Comparison of ENCODE assay signal across 7 mouse cellular contexts in the genomic region with DNA sequence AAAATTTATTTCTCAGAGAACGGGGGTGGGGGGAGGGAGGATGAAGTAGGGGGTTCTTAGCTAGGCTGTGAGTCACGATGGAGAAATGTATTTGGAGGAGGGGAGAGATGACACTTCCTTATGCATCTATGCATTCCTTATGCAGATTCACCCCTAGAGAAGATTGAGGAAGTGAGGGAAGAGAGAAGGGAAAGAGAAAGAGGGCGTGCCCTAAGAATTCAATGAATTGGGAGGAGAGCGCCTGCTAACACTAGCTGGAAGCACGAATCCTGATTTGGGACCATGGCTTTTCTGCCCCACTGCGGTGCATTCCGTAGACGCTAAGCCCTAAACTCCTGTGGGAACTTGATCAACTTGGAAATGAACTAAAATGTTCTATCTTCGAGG. TPM values are rescaled to one million over a fixed set of nuclear protein-coding genes. Genes with fewer than 3 reads are reported as not detected.
A peak's percentile ranks its signal among the peaks of the same experiment; 100 is the strongest.
DNase-seq lines count a peak whose midpoint lies in the region; ATAC-seq and TF ChIP-seq lines count a peak whose summit lies in the region.

No protein-coding gene starts in this region.

- TF ChIP-seq CTCF in testis, adult 2 months (IDR thresholded peaks at IDR 0.05; ENCODE audit: control insufficient read depth, insufficient read depth, insufficient replicate concordance, low read depth, low read length): no peak
- no peak for TF ChIP-seq CTCF in liver, postnatal 0 days (IDR thresholded peaks at IDR 0.05; ENCODE audit: low read depth)

- no peaks in the 10 kb centered on the region for H3K27me3 ChIP-seq in testis, adult 2 months (ENCODE audit: control insufficient read depth, insufficient read depth, low read length)
- peaks cover 31% of the 10 kb centered on the region for H3K27me3 ChIP-seq in hindbrain, embryonic 10.5 days (ENCODE audit: insufficient read depth, poor library complexity, severe bottlenecking)
- peaks cover 11% of the 10 kb centered on the region for H3K27me3 ChIP-seq in liver, postnatal 0 days (ENCODE audit: insufficient read depth, low read length)

- peak overlapping the region; percentile 77 for H3K4me2 ChIP-seq in liver, postnatal 0 days (ENCODE audit: low read depth, low read length)

- no peaks in the 10 kb centered on the region for H3K9me3 ChIP-seq in hindbrain, embryonic 10.5 days
- no peaks in the 10 kb centered on the region for H3K9me3 ChIP-seq in liver, postnatal 0 days (ENCODE audit: low read length)

- H3K36me3 ChIP-seq in testis, adult 2 months (ENCODE audit: control insufficient read depth, insufficient read depth, low read length): no peaks in the 10 kb centered on the region
- H3K36me3 ChIP-seq in hindbrain, embryonic 10.5 days: no peaks in the 10 kb centered on the region
- H3K36me3 ChIP-seq in liver, postnatal 0 days (replicated peaks; ENCODE audit: insufficient read depth, low read length): no peaks in the 10 kb centered on the region

- no peak overlapping the region for H3K27ac ChIP-seq in testis, adult 2 months (ENCODE audit: control insufficient read depth, insufficient read depth, low read depth, low read length)
- peak overlapping the region; percentile 60; the same call in 1 of the 2 replicates for H3K27ac ChIP-seq in hindbrain, embryonic 10.5 days
- H3K27ac ChIP-seq in liver, postnatal 0 days (ENCODE audit: low read depth): no peak overlapping the region

- H3K4me3 ChIP-seq in testis, adult 2 months (ENCODE audit: control insufficient read depth, low read depth, low read length): peak overlapping the region; percentile 60; the same call in 1 of the 2 replicates
- H3K4me3 ChIP-seq in hindbrain, embryonic 10.5 days: peak overlapping the region; percentile 56
- peak overlapping the region; percentile 39 for H3K4me3 ChIP-seq in liver, postnatal 0 days (ENCODE audit: low read depth, low read length)

- no peak for DNase-seq in testis, postnatal 10 days (ENCODE audit: low spot score)
- DNase-seq in hindbrain, embryonic 10.5 days (ENCODE audit: low spot score): no peak
- DNase-seq in liver, postnatal 0 days: no peak
- no peak for DNase-seq in gastrocnemius, adult 18-20 months (ENCODE audit: low spot score)
- no peak for DNase-seq in frontal cortex, adult 2 months (ENCODE audit: extremely low spot score in 1 of 2, low spot score in 1 of 2)

- WGBS in hindbrain, embryonic 10.5 days: 13% methylated on average over 9 of the region's 9 CpGs
- 10% methylated on average over 9 of the region's 9 CpGs for WGBS in liver, postnatal 0 days (ENCODE audit: insufficient replicate concordance)

- no peak for ATAC-seq in liver, postnatal 0 days
- ATAC-seq in monocyte, adult 5-6 weeks (replicated peaks; ENCODE audit: insufficient number of reproducible peaks, low FRiP score, low TSS enrichment, poor library complexity, severe bottlenecking): no peak

- no peak for TF ChIP-seq POLR2A in testis, adult 2 months (IDR thresholded peaks at IDR 0.05; ENCODE audit: control insufficient read depth, low read depth, low read length)

- H3K9ac ChIP-seq in liver, postnatal 0 days (replicated peaks): no peak overlapping the region

- peaks cover 5% of the 10 kb centered on the region for H3K4me1 ChIP-seq in testis, adult 2 months (ENCODE audit: control insufficient read depth, insufficient read depth, low read length)
- H3K4me1 ChIP-seq in hindbrain, embryonic 10.5 days (replicated peaks): peaks cover 8% of the 10 kb centered on the region; the same call in 1 of the 2 replicates
- 0 out of 2 replicates have a peak, but pooled peaks cover 8% of the 10 kb centered on the region for H3K4me1 ChIP-seq in liver, postnatal 0 days (ENCODE audit: insufficient read depth)

- no peak for TF ChIP-seq EP300 in liver, postnatal 0 days (IDR thresholded peaks at IDR 0.05; ENCODE audit: low read depth)

RNA-seq across cellular contexts. Expression of a gene that starts 56.1 kb away (rescaled TPM):
- polyA plus RNA-seq in testis, adult 2 months (2012; rRNA removed): 0.54 and 0.72 TPM in 2 replicates
- polyA plus RNA-seq in hindbrain, embryonic 10.5 days (2016; fragmentation: Nextera tagmentation; extraction: Ambion mirVana): not detected in 2 replicates
- polyA plus RNA-seq in liver, postnatal 0 days (2015; fragmentation: Nextera tagmentation; extraction: Ambion mirVana): not detected in 2 replicates
- total RNA-seq in gastrocnemius, adult 18-20 months (2021): not detected
- not detected in 2 replicates for polyA plus RNA-seq in frontal cortex, adult 2 months (2012; rRNA removed)
- not detected in 3 replicates for total RNA-seq in monocyte, adult 5-6 weeks (2017)
